Mouse (Mus musculus) ES-E14 (cell line): ENCODE measurements around the gene Sae1.

ENCODE experiments used
- CHD2 ChIP-seq: IDR thresholded peaks from 2 replicates; pipeline ENCODE4 v1.6.1; 2014; ENCODE audit warnings: mild to moderate bottlenecking, low read depth, low read length, inconsistent platforms
- HCFC1 ChIP-seq: IDR thresholded peaks from 2 replicates; pipeline ENCODE4 v1.6.1; 2012; ENCODE audit warnings: low read length, inconsistent platforms, borderline replicate concordance; ENCODE audit not compliant: insufficient read depth
- ZC3H11A ChIP-seq: IDR thresholded peaks from 2 replicates; pipeline ENCODE4 v1.6.1; 2012; ENCODE audit warnings: low read depth, mild to moderate bottlenecking, inconsistent platforms, low read length, borderline replicate concordance
- ZNF384 ChIP-seq: IDR thresholded peaks from 2 replicates; pipeline ENCODE4 v1.6.1; 2012; ENCODE audit warnings: low read depth, low read length, inconsistent platforms

DNA sequence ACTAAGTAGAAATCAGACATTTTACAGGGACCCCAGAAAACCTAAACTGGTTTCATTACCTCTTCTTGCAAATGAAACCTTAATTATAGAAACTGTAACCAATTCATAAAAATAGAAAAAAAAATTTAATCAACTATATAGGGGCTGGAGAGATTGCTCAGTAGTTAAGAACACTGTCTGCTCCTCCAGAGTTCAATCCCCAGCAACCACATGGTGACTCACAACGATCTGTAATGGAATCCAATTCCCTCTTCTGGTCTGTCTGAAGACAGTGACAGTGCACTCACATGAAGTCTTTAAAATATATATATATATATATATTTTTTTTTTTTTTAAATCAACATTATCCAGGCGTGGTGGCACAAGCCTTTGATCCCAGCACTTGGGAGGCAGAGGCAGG lies 100.6 kb downstream of the Sae1 start:
- TF ChIP-seq HCFC1 (no peak), ZC3H11A (no peak), CHD2 (no peak), ZNF384 (no peak)
